Mouse (Mus musculus): ENCODE results near the gene Pde7b. TPM values are rescaled to one million over a fixed set of nuclear protein-coding genes. Genes with fewer than 3 reads are reported as not detected.
A peak's percentile ranks its signal among the peaks of the same experiment; 100 is the strongest.

Pde7b gene
- polyA plus RNA-seq, 1 experiment from 2014 or later = 5.0 TPM

- Histone ChIP-seq H3K4me2 (replicated peaks; ENCODE audit: low read depth, low read length) (no peak overlapping the region), H3K27ac (ENCODE audit: low read length) (no peak overlapping the region), H3K4me3 (ENCODE audit: low read depth, low read length) (no peak overlapping the region), H3K36me3 (ENCODE audit: insufficient read depth, low read length) (no peaks in the 10 kb centered on the region), H3K4me1 (ENCODE audit: insufficient read depth, low read depth, low read length) (peaks cover 10% of the 10 kb centered on the region; the same call in 1 of the 2 replicates), H3K9ac (replicated peaks; ENCODE audit: low read depth) (no peak overlapping the region), H3K27me3 (replicated peaks; ENCODE audit: insufficient read depth, low read length) (no peaks in the 10 kb centered on the region), H3K9me3 (ENCODE audit: low read length) (no peaks in the 10 kb centered on the region)
- peak; percentile 61 for DNase-seq (ENCODE audit: low spot score)
- ATAC-seq = no peak
- 67% methylated on average over 4 of the region's 4 CpGs for WGBS
- no peak for TF ChIP-seq CTCF (IDR thresholded peaks at IDR 0.05)
- TF ChIP-seq EP300 (IDR thresholded peaks at IDR 0.05) = no peak
Measured at GRCm38 (mm10) chr10:20673798-20674197, 51.1 kb downstream of the Pde7b start.

GRCm38 (mm10) chr10:20672591-20672990 lies 52.3 kb downstream of the Pde7b start:
- WGBS = 45% methylated on average over 11 of the region's 11 CpGs
- H3K27me3 ChIP-seq (replicated peaks; ENCODE audit: insufficient read depth, low read length) = no peaks in the 10 kb centered on the region
- no peak overlapping the region for H3K4me3 ChIP-seq (ENCODE audit: low read depth, low read length)
- ATAC-seq = no peak
- H3K4me1 ChIP-seq (ENCODE audit: insufficient read depth, low read depth, low read length) = peaks cover 10% of the 10 kb centered on the region; the same call in 1 of the 2 replicates
- no peak overlapping the region for H3K27ac ChIP-seq (ENCODE audit: low read length)
- no peak for DNase-seq (ENCODE audit: low spot score)
- H3K4me2 ChIP-seq (replicated peaks; ENCODE audit: low read depth, low read length) = no peak overlapping the region
- H3K36me3 ChIP-seq (ENCODE audit: insufficient read depth, low read length) = no peaks in the 10 kb centered on the region
- H3K9ac ChIP-seq (replicated peaks; ENCODE audit: low read depth) = no peak overlapping the region
- TF ChIP-seq CTCF (IDR thresholded peaks at IDR 0.05) = no peak
- TF ChIP-seq EP300 (IDR thresholded peaks at IDR 0.05) = no peak
- H3K9me3 ChIP-seq (ENCODE audit: low read length) = no peaks in the 10 kb centered on the region

- Histone ChIP-seq H3K27me3 (replicated peaks; ENCODE audit: insufficient read depth, low read length) (no peaks in the 10 kb centered on the region), H3K27ac (ENCODE audit: low read length) (no peak overlapping the region), H3K9ac (replicated peaks; ENCODE audit: low read depth) (no peak overlapping the region), H3K4me3 (ENCODE audit: low read depth, low read length) (no peak overlapping the region), H3K9me3 (ENCODE audit: low read length) (no peaks in the 10 kb centered on the region), H3K36me3 (ENCODE audit: insufficient read depth, low read length) (no peaks in the 10 kb centered on the region), H3K4me2 (replicated peaks; ENCODE audit: low read depth, low read length) (no peak overlapping the region), H3K4me1 (ENCODE audit: insufficient read depth, low read depth, low read length) (peaks cover 5% of the 10 kb centered on the region; the same call in 1 of the 2 replicates)
- DNase-seq (ENCODE audit: low spot score) (no peak), ATAC-seq (no peak)
- WGBS = 27% methylated on average over 5 of the region's 5 CpGs
- TF ChIP-seq CTCF (IDR thresholded peaks at IDR 0.05) (no peak), EP300 (IDR thresholded peaks at IDR 0.05) (no peak)
Measured at GRCm38 (mm10) chr10:20671621-20672020, 53.3 kb downstream of the Pde7b start.

GRCm38 (mm10) chr10:20670541-20670940 lies 54.3 kb downstream of the Pde7b start:
- DNase-seq (ENCODE audit: low spot score) = no peak
- TF ChIP-seq EP300 (IDR thresholded peaks at IDR 0.05) (no peak), CTCF (IDR thresholded peaks at IDR 0.05) (peak; percentile 9; the same call in 1 of the 2 replicates)
- Histone ChIP-seq H3K9me3 (ENCODE audit: low read length) (no peaks in the 10 kb centered on the region), H3K27ac (ENCODE audit: low read length) (no peak overlapping the region), H3K4me2 (replicated peaks; ENCODE audit: low read depth, low read length) (no peak overlapping the region), H3K4me3 (ENCODE audit: low read depth, low read length) (no peak overlapping the region), H3K4me1 (ENCODE audit: insufficient read depth, low read depth, low read length) (peaks cover 5% of the 10 kb centered on the region; the same call in 1 of the 2 replicates), H3K9ac (replicated peaks; ENCODE audit: low read depth) (no peak overlapping the region), H3K27me3 (replicated peaks; ENCODE audit: insufficient read depth, low read length) (no peaks in the 10 kb centered on the region), H3K36me3 (ENCODE audit: insufficient read depth, low read length) (no peaks in the 10 kb centered on the region)
- no peak for ATAC-seq
- WGBS = 83% methylated on average over 8 of the region's 8 CpGs

- Histone ChIP-seq H3K27ac (ENCODE audit: low read length) (peak overlapping the region; percentile 69), H3K27me3 (replicated peaks; ENCODE audit: insufficient read depth, low read length) (no peaks in the 10 kb centered on the region), H3K9me3 (ENCODE audit: low read length) (no peaks in the 10 kb centered on the region), H3K9ac (replicated peaks; ENCODE audit: low read depth) (no peak overlapping the region), H3K4me2 (replicated peaks; ENCODE audit: low read depth, low read length) (no peak overlapping the region), H3K36me3 (ENCODE audit: insufficient read depth, low read length) (no peaks in the 10 kb centered on the region), H3K4me1 (ENCODE audit: insufficient read depth, low read depth, low read length) (peaks cover 5% of the 10 kb centered on the region; the same call in 1 of the 2 replicates), H3K4me3 (ENCODE audit: low read depth, low read length) (no peak overlapping the region)
- peak; percentile 56 for DNase-seq (ENCODE audit: low spot score)
- WGBS = 55% methylated on average over 10 of the region's 10 CpGs
- TF ChIP-seq CTCF (IDR thresholded peaks at IDR 0.05) = no peak
- no peak for TF ChIP-seq EP300 (IDR thresholded peaks at IDR 0.05)
- ATAC-seq = peak; percentile 71
Measured at GRCm38 (mm10) chr10:20669467-20669866, 55.4 kb downstream of the Pde7b start.

GRCm38 (mm10) chr10:20668577-20668976 lies 56.3 kb downstream of the Pde7b start:
- no peak for ATAC-seq
- Histone ChIP-seq H3K4me3 (ENCODE audit: low read depth, low read length) (no peak overlapping the region), H3K27me3 (replicated peaks; ENCODE audit: insufficient read depth, low read length) (no peaks in the 10 kb centered on the region), H3K27ac (ENCODE audit: low read length) (peak overlapping the region; percentile 33; the same call in 1 of the 2 replicates), H3K4me1 (ENCODE audit: insufficient read depth, low read depth, low read length) (peaks cover 5% of the 10 kb centered on the region; the same call in 1 of the 2 replicates), H3K9me3 (ENCODE audit: low read length) (no peaks in the 10 kb centered on the region), H3K4me2 (replicated peaks; ENCODE audit: low read depth, low read length) (no peak overlapping the region), H3K9ac (replicated peaks; ENCODE audit: low read depth) (no peak overlapping the region), H3K36me3 (ENCODE audit: insufficient read depth, low read length) (no peaks in the 10 kb centered on the region)
- TF ChIP-seq EP300 (IDR thresholded peaks at IDR 0.05) = no peak
- no peak for TF ChIP-seq CTCF (IDR thresholded peaks at IDR 0.05)
- DNase-seq (ENCODE audit: low spot score) = no peak
- 54% methylated on average over 4 of the region's 4 CpGs for WGBS

GRCm38 (mm10) chr10:20666655-20667054 lies 58.2 kb downstream of the Pde7b start:
- Histone ChIP-seq H3K4me1 (ENCODE audit: insufficient read depth, low read depth, low read length) (peaks cover 2% of the 10 kb centered on the region; the same call in 1 of the 2 replicates), H3K9me3 (ENCODE audit: low read length) (no peaks in the 10 kb centered on the region), H3K36me3 (ENCODE audit: insufficient read depth, low read length) (no peaks in the 10 kb centered on the region), H3K27me3 (replicated peaks; ENCODE audit: insufficient read depth, low read length) (no peaks in the 10 kb centered on the region), H3K9ac (replicated peaks; ENCODE audit: low read depth) (no peak overlapping the region), H3K27ac (ENCODE audit: low read length) (no peak overlapping the region), H3K4me2 (replicated peaks; ENCODE audit: low read depth, low read length) (no peak overlapping the region), H3K4me3 (ENCODE audit: low read depth, low read length) (no peak overlapping the region)
- ATAC-seq (no peak), DNase-seq (ENCODE audit: low spot score) (no peak)
- no peak for TF ChIP-seq EP300 (IDR thresholded peaks at IDR 0.05)
- TF ChIP-seq CTCF (IDR thresholded peaks at IDR 0.05) = no peak
- 40% methylated on average over 2 of the region's 2 CpGs for WGBS
